Mouse (Mus musculus) CH12.LX (cell line): ENCODE measurements around the gene Rbbp8nl. TPM values are rescaled to one million over a fixed set of nuclear protein-coding genes. Genes with fewer than 3 reads are reported as not detected.

Source experiments
- DNase-seq: peaks from one replicate; pipeline ENCODE4 v3.0.0-alpha.2; 2013; ENCODE audit errors: extremely low read depth
- H3K27ac ChIP-seq: 2 replicates; pipeline ENCODE4 v1.5.1; 2012; ENCODE audit warnings: low read depth, mild to moderate bottlenecking, control low read depth, moderate library complexity; ENCODE audit not compliant: insufficient read depth
- H3K27me3 ChIP-seq: replicated peaks from 2 replicates; pipeline ENCODE3; 2012; ENCODE audit warnings: inconsistent platforms
- H3K36me3 ChIP-seq, 2 experiments: replicated peaks in 1 of 2; 2 replicates each; pipeline versions ENCODE3 to v1.6.1; 2012; ENCODE audit warnings: inconsistent platforms in 1 of 2, low read length in 1 of 2, mild to moderate bottlenecking in 1 of 2, mixed read lengths in 1 of 2, moderate library complexity in 1 of 2; ENCODE audit not compliant: control insufficient read depth in 1 of 2, insufficient read depth in 1 of 2
- H3K4me1 ChIP-seq, 2 experiments: 2 replicates each; pipeline ENCODE4 v1.6.1; 2012; ENCODE audit warnings: inconsistent platforms in 1 of 2, moderate library complexity in 1 of 2; ENCODE audit not compliant: insufficient read depth in 2 of 2, control insufficient read depth in 1 of 2
- H3K4me2 ChIP-seq: 2 replicates; pipeline ENCODE4 v1.6.1; 2012; ENCODE audit warnings: low read depth, mild to moderate bottlenecking, control low read depth; ENCODE audit not compliant: poor library complexity, insufficient read depth, severe bottlenecking
- H3K4me3 ChIP-seq, 3 experiments: fragments of 150-350 bp in 1 of 3; sonication (generic) in 1 of 3; replicated peaks in 1 of 3; 2 replicates each; pipeline versions ENCODE3 to v1.5.1; 2011 to 2012; ENCODE audit warnings: low read depth in 2 of 3, low read length in 2 of 3, mild to moderate bottlenecking in 2 of 3, moderate library complexity in 2 of 3, control low read depth in 1 of 3, improper control_type of control experiment in 1 of 3, inconsistent platforms in 1 of 3, mixed read lengths in 1 of 3; ENCODE audit not compliant: poor library complexity in 1 of 3
- H3K79me2 ChIP-seq: replicated peaks from 2 replicates; pipeline ENCODE4 v1.6.1; 2012; ENCODE audit warnings: mild to moderate bottlenecking, moderate library complexity; ENCODE audit not compliant: control insufficient read depth, poor library complexity, insufficient read depth, severe bottlenecking; ENCODE audit errors: extremely low read depth
- H3K9ac ChIP-seq: 2 replicates; pipeline ENCODE4 v1.6.1; 2012; ENCODE audit warnings: low read depth, mild to moderate bottlenecking, control low read depth, moderate library complexity; ENCODE audit not compliant: insufficient read depth
- H3K9me3 ChIP-seq: replicated peaks from 2 replicates; pipeline ENCODE3; 2012; ENCODE audit warnings: low read length, inconsistent platforms, mixed read lengths
- BHLHE40 ChIP-seq: IDR thresholded peaks from 2 replicates; pipeline ENCODE4 v1.6.1; 2011; ENCODE audit warnings: mild to moderate bottlenecking, low read depth, low read length, improper control_type of control experiment
- CHD1 ChIP-seq: IDR thresholded peaks from 2 replicates; pipeline ENCODE4 v1.6.1; 2012; ENCODE audit warnings: low read depth, low read length, improper control_type of control experiment, inconsistent platforms
- EP300 ChIP-seq: IDR thresholded peaks from 2 replicates; pipeline ENCODE4 v1.6.1; 2011; ENCODE audit warnings: low read length, improper control_type of control experiment
- ETS1 ChIP-seq: conservative IDR thresholded peaks from 2 replicates; pipeline ENCODE4 v1.6.1; 2012; ENCODE audit warnings: low read depth, mild to moderate bottlenecking, inconsistent platforms, low read length, improper control_type of control experiment, moderate library complexity
- GABPA ChIP-seq: IDR thresholded peaks from 2 replicates; pipeline ENCODE4 v1.6.1; 2012; ENCODE audit warnings: low read depth, low read length, improper control_type of control experiment, inconsistent platforms; ENCODE audit not compliant: insufficient replicate concordance
- JUN ChIP-seq: IDR thresholded peaks from 2 replicates; pipeline ENCODE4 v1.6.1; 2011; ENCODE audit warnings: low read depth, mild to moderate bottlenecking, low read length, improper control_type of control experiment, moderate library complexity; ENCODE audit not compliant: insufficient read depth
- JUND ChIP-seq: conservative IDR thresholded peaks from 2 replicates; pipeline ENCODE4 v1.6.1; 2011; ENCODE audit warnings: low read depth, low read length, improper control_type of control experiment
- KAT2A ChIP-seq: IDR thresholded peaks from 2 replicates; pipeline ENCODE4 v1.6.1; 2012; ENCODE audit warnings: low read length, improper control_type of control experiment, inconsistent platforms; ENCODE audit not compliant: insufficient replicate concordance
- MAFK ChIP-seq: IDR thresholded peaks from 2 replicates; pipeline ENCODE4 v1.6.1; 2011; ENCODE audit warnings: low read length, improper control_type of control experiment; ENCODE audit not compliant: insufficient replicate concordance
- MAZ ChIP-seq: IDR thresholded peaks from 2 replicates; pipeline ENCODE4 v1.6.1; 2012; ENCODE audit warnings: low read depth, mild to moderate bottlenecking, inconsistent platforms, low read length, improper control_type of control experiment, moderate library complexity
- MEF2A ChIP-seq: IDR thresholded peaks from 2 replicates; pipeline ENCODE4 v1.6.1; 2014; ENCODE audit warnings: low read depth, mild to moderate bottlenecking, inconsistent platforms, low read length, improper control_type of control experiment, borderline replicate concordance
- MXI1 ChIP-seq: IDR thresholded peaks from 2 replicates; pipeline ENCODE4 v1.6.1; 2011; ENCODE audit warnings: mild to moderate bottlenecking, low read depth, low read length, improper control_type of control experiment
- MYC ChIP-seq: IDR thresholded peaks from 2 replicates; pipeline ENCODE4 v1.6.1; 2011; ENCODE audit warnings: low read depth, mild to moderate bottlenecking, improper control_type of control experiment, low read length
- NRF1 ChIP-seq: IDR thresholded peaks from 2 replicates; pipeline ENCODE4 v1.6.1; 2014; ENCODE audit warnings: low read depth, mild to moderate bottlenecking, inconsistent platforms, low read length, improper control_type of control experiment, moderate library complexity
- PAX5 ChIP-seq: IDR thresholded peaks from 2 replicates; pipeline ENCODE4 v1.6.1; 2012; ENCODE audit warnings: low read length, inconsistent platforms, mixed read lengths
- POLR2A ChIP-seq: IDR thresholded peaks from 2 replicates; pipeline ENCODE4 v1.6.1; 2011; ENCODE audit warnings: low read depth, mild to moderate bottlenecking, improper control_type of control experiment, low read length
- POLR2AphosphoS2 ChIP-seq: IDR thresholded peaks from 2 replicates; pipeline ENCODE4 v1.6.1; 2011; ENCODE audit warnings: low read depth, low read length, improper control_type of control experiment
- SIN3A ChIP-seq: IDR thresholded peaks from 2 replicates; pipeline ENCODE4 v1.6.1; 2012; ENCODE audit warnings: low read length, improper control_type of control experiment, inconsistent platforms
- SMC3 ChIP-seq: IDR thresholded peaks from 2 replicates; pipeline ENCODE4 v1.6.1; 2011; ENCODE audit warnings: low read depth, low read length, improper control_type of control experiment
- TBP ChIP-seq: conservative IDR thresholded peaks from 2 replicates; pipeline ENCODE4 v1.6.1; 2011; ENCODE audit warnings: low read depth, low read length, improper control_type of control experiment
- TCF12 ChIP-seq: IDR thresholded peaks from 2 replicates; pipeline ENCODE4 v1.6.1; 2014; ENCODE audit warnings: low read depth, mild to moderate bottlenecking, inconsistent platforms, low read length, improper control_type of control experiment
- USF1 ChIP-seq: IDR thresholded peaks from 2 replicates; pipeline ENCODE4 v1.6.1; 2014; ENCODE audit warnings: low read depth, mild to moderate bottlenecking, inconsistent platforms, low read length, improper control_type of control experiment
- USF2 ChIP-seq: conservative IDR thresholded peaks from 2 replicates; pipeline ENCODE4 v1.6.1; 2011; ENCODE audit warnings: low read depth, low read length, improper control_type of control experiment
- ZC3H11A ChIP-seq: IDR thresholded peaks from 2 replicates; pipeline ENCODE4 v1.6.1; 2012; ENCODE audit warnings: low read depth, mild to moderate bottlenecking, inconsistent platforms, low read length, improper control_type of control experiment
- ZKSCAN1 ChIP-seq: IDR thresholded peaks from 2 replicates; pipeline ENCODE4 v1.6.1; 2012; ENCODE audit warnings: low read depth, inconsistent platforms, low read length, improper control_type of control experiment, borderline replicate concordance
- ZMIZ1 ChIP-seq: IDR thresholded peaks from 2 replicates; pipeline ENCODE4 v1.6.1; 2012; ENCODE audit warnings: low read depth, mild to moderate bottlenecking, inconsistent platforms, low read length, improper control_type of control experiment
- ZNF384 ChIP-seq: IDR thresholded peaks from 2 replicates; pipeline ENCODE4 v1.6.1; 2012; ENCODE audit warnings: low read depth, low read length, improper control_type of control experiment, inconsistent platforms
- dilution Hi-C: fragments of 300-500 bp; cut with MboI; formaldehyde crosslinking; loops from 2 replicates; pipeline ENCODE4 v1.14.3; 2020; ENCODE audit warnings: low sequenced_read_pairs; ENCODE audit not compliant: extremely low pct_unique_long_range_greater_than_20kb, extremely low pct_ligation_motif_present
- in situ Hi-C: fragments of 300-500 bp; cut with MboI; formaldehyde crosslinking; loops from 3 replicates; pipeline ENCODE4 v1.14.3; 2019; ENCODE audit warnings: low sequenced_read_pairs, low pct_ligation_motif_present, low pct_unique_long_range_greater_than_20kb, mixed read lengths
- polyA plus RNA-seq: library from polyadenylated mRNA; unstranded; fragments of >175 nt; gene quantifications from 2 replicates; pipeline ENCODE4 v1.2.1, GENCODE M21; 2012; ENCODE audit warnings: low read depth; ENCODE audit not compliant: insufficient read length
- total RNA-seq, 2 experiments: library from RNA; depleted of rRNA; stranded (reverse); fragments of 300-350 nt in 1 of 2; fragments of >200 nt in 1 of 2; gene quantifications; 2 replicates each; pipeline ENCODE4 v1.2.3; 2012 to 2014

The Rbbp8nl gene
- total and polyA plus RNA-seq, 3 experiments: not detected

GRCm38 (mm10) chr2:180307680-180308079 lies 18.0 kb upstream of the Rbbp8nl start (continued):
- TF ChIP-seq MAZ (0 out of 2 replicates have a peak, but pooled peaks have one; percentile 23), JUND (peak; percentile 76), USF1 (no peak), BHLHE40 (peak; percentile 92), EP300 (peak; percentile 91), ETS1 (peak; percentile 88), MXI1 (no peak), MEF2A (0 out of 2 replicates have a peak, but pooled peaks have one; percentile 16), POLR2A (no peak), MYC (no peak), ZMIZ1 (no peak)

- no peaks in the 10 kb centered on the region for H3K9me3 ChIP-seq
- H3K79me2 ChIP-seq: no peaks in the 10 kb centered on the region
- DNase-seq: no peak
- H3K9ac ChIP-seq: no peak overlapping the region
- TF ChIP-seq CHD1: no peak
- no peak for TF ChIP-seq MAFK
- TF ChIP-seq ZMIZ1: no peak
- TF ChIP-seq ETS1: no peak
- no peak for TF ChIP-seq GABPA
- TF ChIP-seq USF1: no peak
- TF ChIP-seq POLR2AphosphoS2: no peak
- TF ChIP-seq TBP: no peak
- no peak for TF ChIP-seq SIN3A
- no peak for TF ChIP-seq USF2
- TF ChIP-seq NRF1: no peak
- no peak overlapping the region for H3K4me3 ChIP-seq
- H3K4me2 ChIP-seq: no peak overlapping the region
- peaks cover 8 to 35% of the 10 kb centered on the region in 2 experiments for H3K4me1 ChIP-seq
- H3K36me3 ChIP-seq: no peaks in the 10 kb centered on the region
- dilution Hi-C loops: no loop called here
- H3K27me3 ChIP-seq: peaks cover 18% of the 10 kb centered on the region
- H3K27ac ChIP-seq: no peak overlapping the region
- in situ Hi-C loops: no loop called here
Measured at GRCm38 (mm10) chr2:180306423-180307168, 16.9 kb upstream of the Rbbp8nl start.

- DNase-seq: no peak
- no peak overlapping the region for H3K4me2 ChIP-seq
- dilution Hi-C loops: no loop called here
- H3K4me1 ChIP-seq: peaks cover 8 to 41% of the 10 kb centered on the region in 2 experiments
- H3K4me3 ChIP-seq: no peak overlapping the region
- TF ChIP-seq EP300 (no peak), JUN (no peak), USF1 (no peak), ZC3H11A (no peak), POLR2A (no peak), TCF12 (no peak), NRF1 (no peak), ETS1 (no peak), ZMIZ1 (no peak), SMC3 (no peak), MEF2A (no peak), MYC (no peak), ZKSCAN1 (no peak), PAX5 (no peak), ZNF384 (no peak), KAT2A (no peak), MXI1 (no peak)
- TF ChIP-seq, all 38 proteins: peak for 0
- Histone ChIP-seq H3K9ac (no peak overlapping the region), H3K27ac (no peak overlapping the region), H3K27me3 (peaks cover 16% of the 10 kb centered on the region), H3K9me3 (no peaks in the 10 kb centered on the region), H3K79me2 (no peaks in the 10 kb centered on the region), H3K36me3 (no peaks in the 10 kb centered on the region)
- in situ Hi-C loops: no loop called here
Measured at GRCm38 (mm10) chr2:180306009-180306408, 16.3 kb upstream of the Rbbp8nl start.
